Mouse (Mus musculus) heart, postnatal 14 days (tissue): ENCODE data around the gene Gm10160. TPM values are rescaled to one million over a fixed set of nuclear protein-coding genes. Genes with fewer than 3 reads are reported as not detected.

ENCODE experiments used
- DNase-seq, 2 experiments: peaks; one replicate each; pipeline ENCODE4 v3.0.0; 2021 to 2022
- intact Hi-C: fragments of 180-260 bp; cut with DNase I; formaldehyde crosslinking; loops from one replicate; pipeline ENCODE4 v1.15.1; 2025
- total RNA-seq, 2 experiments: library from RNA; stranded (reverse); gene quantifications; 2 replicates each; pipeline ENCODE4 v1.2.3; 2021

The Gm10160 gene
- total RNA-seq, 2 experiments from 2014 or later, result not detected

GRCm38 (mm10) chr7:81834847-81835246 lies 20.7 kb downstream of the Gm10160 start:
- intact Hi-C loops, result no loop called here
- DNase-seq, result no peak

DNA sequence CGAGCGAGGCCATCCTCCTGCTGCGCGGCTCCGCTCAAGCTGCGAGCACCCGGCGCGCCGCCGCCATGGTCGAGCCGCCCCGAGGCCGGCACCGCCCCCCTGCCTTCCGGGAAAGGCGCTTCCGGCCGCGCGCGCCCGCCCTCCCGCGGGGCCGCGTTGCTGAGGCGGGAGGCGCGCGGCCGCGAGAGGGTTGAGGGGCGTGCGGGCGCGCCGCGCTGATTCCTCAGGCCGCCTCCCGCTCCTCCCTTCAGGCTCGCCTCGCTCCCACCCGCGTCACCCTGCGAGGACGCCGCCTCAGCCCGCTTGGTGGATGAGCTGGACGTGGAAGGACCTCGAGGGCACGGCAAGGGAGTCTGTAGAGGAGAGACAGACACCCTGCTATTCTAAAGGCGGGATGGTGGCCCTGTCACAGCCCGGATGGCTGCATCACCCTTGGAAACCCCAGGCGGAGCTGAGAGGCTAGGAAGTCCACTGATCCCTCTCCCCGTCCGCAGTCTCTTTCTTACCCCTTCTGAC lies 26.2 kb downstream of the Gm10160 start, which contains the start of gene Btbd1:
Gene Btbd1, minus strand, starts transcription at position 53 of the 516 bp plus-strand sequence.
- intact Hi-C loops, result loop anchor here (2.0 to 5.0 kb wide), 3 partner anchors 29 to 105 kb away; partner anchors contain the start of genes 3110040N11Rik, Hdgfl3 and Tm6sf1
- DNase-seq, result peak; percentile 92 to 95

GRCm38 (mm10) chr7:81828681-81829378 lies 26.8 kb downstream of the Gm10160 start:
- intact Hi-C loops, result loop anchor here (2.0 to 5.0 kb wide), 3 partner anchors 30 to 106 kb away; partner anchors contain the start of genes 3110040N11Rik, Hdgfl3 and Tm6sf1
- DNase-seq, result peak; percentile 66 to 71

GRCm38 (mm10) chr7:81827806-81828667 lies 27.6 kb downstream of the Gm10160 start:
- intact Hi-C loops, result loop anchor here (2.0 to 5.0 kb wide), 3 partner anchors 31 to 107 kb away; partner anchors contain the start of genes 3110040N11Rik, Hdgfl3 and Tm6sf1
- DNase-seq, result no peak

DNA sequence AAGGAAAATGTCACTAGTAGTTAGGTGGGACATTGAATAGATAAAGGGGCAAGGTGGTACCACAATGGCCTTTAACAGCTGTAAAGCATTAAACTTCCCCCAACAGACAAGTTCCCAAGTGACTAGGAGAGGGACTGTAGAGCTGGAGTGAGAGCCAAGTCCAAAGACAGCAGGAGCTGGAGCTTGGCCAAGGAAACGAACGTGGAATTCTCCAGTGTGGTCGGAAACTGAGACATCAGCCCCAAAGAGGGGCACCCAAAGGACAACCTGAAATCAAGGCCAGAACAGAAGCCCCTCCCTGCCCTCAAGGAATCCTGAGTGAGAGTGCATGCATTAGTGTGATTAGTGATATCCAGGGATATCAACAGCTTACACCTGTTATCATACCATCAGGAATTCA lies 30.2 kb downstream of the Gm10160 start:
- DNase-seq, result peak; percentile 35 to 49
- intact Hi-C loops, result loop anchor here (5.0 kb wide), 1 partner anchor 38 kb away; the partner anchor contains the start of gene 3110040N11Rik

DNA sequence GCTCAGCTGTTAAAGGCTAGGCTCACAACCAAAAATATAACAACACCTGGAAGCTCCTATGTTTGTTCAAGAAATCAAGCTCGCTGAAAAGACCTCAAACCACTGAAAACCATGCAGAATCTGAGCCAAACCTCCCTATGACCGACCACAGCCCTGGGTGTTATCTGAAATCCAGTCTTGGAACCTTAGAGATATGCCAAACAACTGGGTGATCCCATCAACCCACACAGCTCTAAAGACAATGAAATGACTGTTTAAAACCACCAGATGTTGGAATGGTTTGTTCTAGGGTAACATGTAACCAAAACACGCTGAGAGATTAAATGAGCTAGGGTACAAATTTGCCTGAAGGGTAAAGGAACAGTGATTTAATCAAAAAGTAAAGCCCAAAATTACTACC lies 30.7 kb downstream of the Gm10160 start:
- intact Hi-C loops, result loop anchor here (5.0 kb wide), 1 partner anchor 38 kb away; the partner anchor contains the start of gene 3110040N11Rik
- no peak for DNase-seq

- no peak for DNase-seq
- intact Hi-C loops, result no loop called here
Measured at GRCm38 (mm10) chr7:81806067-81806466, 49.5 kb downstream of the Gm10160 start.

Other genes starting within 250 kb of the Gm10160 start
- gene Homer2, start 148.3 kb downstream of the Gm10160 start, total RNA-seq, result 10 to 100 TPM; 69.7 to 70.8 TPM
- gene Ramac, start 92.9 kb downstream of the Gm10160 start, total RNA-seq, result 10 to 100 TPM; 28.8 to 30.3 TPM
- gene 3110040N11Rik, start 66.3 kb downstream of the Gm10160 start, total RNA-seq, result 10 to 100 TPM; 22.5 to 23.1 TPM
- 100 to 1,000 TPM; 135 TPM for gene Btbd1, start 26.4 kb downstream of the Gm10160 start, total RNA-seq
- gene Tm6sf1, start 3.2 kb upstream of the Gm10160 start, total RNA-seq, result 10 to 100 TPM; 18.1 to 18.3 TPM
- gene Hdgfl3, start 78.7 kb upstream of the Gm10160 start, total RNA-seq, result 1 to 10 TPM; 8.3 to 9.5 TPM
- 1 to 10 TPM; 1.6 to 2.2 TPM for gene Bnc1, start 136.5 kb upstream of the Gm10160 start, total RNA-seq